Mouse (Mus musculus) hindbrain, embryonic 16.5 days (tissue): ENCODE results near the gene Gcm1. TPM values are rescaled to one million over a fixed set of nuclear protein-coding genes. Genes with fewer than 3 reads are reported as not detected.

Experiments used
- ATAC-seq: fragments of 200-750 bp; cut with Nextera tagmentation; 2 replicates; pipeline ENCODE4 v1.8.0; 2017; ENCODE audit warnings: moderate TSS enrichment, moderate library complexity
- H3K27ac ChIP-seq: fragments of 300-500 bp; sonication (generic); 2 replicates; pipeline ENCODE4 v1.5.1; 2014; ENCODE audit warnings: low read depth, mild to moderate bottlenecking, control low read depth, low read length, moderate library complexity
- H3K27me3 ChIP-seq: fragments of 300-500 bp; sonication (generic); replicated peaks from 2 replicates; pipeline ENCODE4 v1.6.1; 2014; ENCODE audit warnings: low read length; ENCODE audit not compliant: control insufficient read depth, insufficient read depth
- H3K36me3 ChIP-seq: fragments of 300-500 bp; sonication (generic); 2 replicates; pipeline ENCODE4 v1.6.1; 2014; ENCODE audit warnings: mild to moderate bottlenecking, low read length, moderate library complexity, mixed read lengths; ENCODE audit not compliant: control insufficient read depth, insufficient read depth
- H3K4me1 ChIP-seq: fragments of 300-500 bp; sonication (generic); 2 replicates; pipeline ENCODE4 v1.6.1; 2014; ENCODE audit warnings: low read depth, low read length; ENCODE audit not compliant: control insufficient read depth, insufficient read depth
- H3K4me2 ChIP-seq: fragments of 300-500 bp; sonication (generic); 2 replicates; pipeline ENCODE4 v1.6.1; 2014; ENCODE audit warnings: mild to moderate bottlenecking, low read length, control low read depth, moderate library complexity
- H3K4me3 ChIP-seq: fragments of 300-500 bp; sonication (generic); 2 replicates; pipeline ENCODE4 v1.5.1; 2014; ENCODE audit warnings: mild to moderate bottlenecking, low read length, control low read depth, moderate library complexity
- H3K9ac ChIP-seq: fragments of 300-500 bp; sonication (generic); 2 replicates; pipeline ENCODE4 v1.6.1; 2014; ENCODE audit warnings: low read depth, mild to moderate bottlenecking, control low read depth, low read length, moderate library complexity
- H3K9me3 ChIP-seq: fragments of 300-500 bp; sonication (generic); 2 replicates; pipeline ENCODE4 v1.6.1; 2014; ENCODE audit warnings: mild to moderate bottlenecking, low read length, moderate library complexity; ENCODE audit not compliant: control insufficient read depth
- WGBS: fragments of 180-500 bp; shearing (Covaris S2); extraction: QIAGEN DNeasy Blood & Tissue Kit; methylation state at CpG from one replicate; pipeline ENCODE4 v1.1.7; 2014; 5-methylcytosine and 5-hydroxymethylcytosine counted together
- polyA plus RNA-seq: library from polyadenylated mRNA; unstranded; fragments of >200 nt; fragmentation: Nextera tagmentation; extraction: Ambion mirVana; gene quantifications from 2 replicates; pipeline ENCODE4 v1.2.1, GENCODE M21; 2015

The Gcm1 gene
- not detected in 2 replicates for polyA plus RNA-seq

- Histone ChIP-seq H3K9me3 (no peaks in the 10 kb centered on the region), H3K27me3 (no peaks in the 10 kb centered on the region), H3K36me3 (no peaks in the 10 kb centered on the region), H3K4me2 (no peak within 1 kb of the TSS), H3K9ac (no peak within 1 kb of the TSS), H3K4me3 (no peak within 1 kb of the TSS), H3K4me1 (no peaks in the 10 kb centered on the region), H3K27ac (no peak within 1 kb of the TSS)
- WGBS: 55% methylated on average over 3 of the region's 3 CpGs
- no peak for ATAC-seq
These were observed at the start of gene Gcm1 for GRCm38 (mm10) chr9:78051677-78052076. Gene Gcm1 (plus strand): TSS chr9:78051924.

GRCm38 (mm10) chr9:78003278-78003677 is 48.4 kb upstream of the Gcm1 start:
- Histone ChIP-seq H3K4me2 (no peak overlapping the region), H3K36me3 (no peaks in the 10 kb centered on the region), H3K4me1 (no peaks in the 10 kb centered on the region), H3K27ac (no peak overlapping the region), H3K4me3 (no peak overlapping the region), H3K27me3 (no peaks in the 10 kb centered on the region), H3K9me3 (no peaks in the 10 kb centered on the region), H3K9ac (no peak overlapping the region)
- WGBS: 76% methylated on average over 2 of the region's 2 CpGs
- ATAC-seq: no peak

- Histone ChIP-seq H3K4me2 (no peak overlapping the region), H3K4me3 (no peak overlapping the region), H3K36me3 (no peaks in the 10 kb centered on the region), H3K4me1 (no peaks in the 10 kb centered on the region), H3K27me3 (no peaks in the 10 kb centered on the region), H3K27ac (no peak overlapping the region), H3K9ac (no peak overlapping the region), H3K9me3 (no peaks in the 10 kb centered on the region)
- no peak for ATAC-seq
- 65% methylated on average over 3 of the region's 3 CpGs for WGBS
These were observed 46.2 kb upstream of the Gcm1 start for GRCm38 (mm10) chr9:78005481-78005880.

- Histone ChIP-seq H3K27ac (no peak overlapping the region), H3K4me3 (no peak overlapping the region), H3K9me3 (no peaks in the 10 kb centered on the region), H3K36me3 (no peaks in the 10 kb centered on the region), H3K27me3 (no peaks in the 10 kb centered on the region), H3K4me1 (no peaks in the 10 kb centered on the region), H3K4me2 (no peak overlapping the region), H3K9ac (no peak overlapping the region)
- WGBS: 60% methylated on average over 19 of the region's 19 CpGs
- ATAC-seq: peak; percentile 77
These were observed 45.3 kb upstream of the Gcm1 start for GRCm38 (mm10) chr9:78006209-78007001.

- Histone ChIP-seq H3K9me3 (no peaks in the 10 kb centered on the region), H3K27me3 (no peaks in the 10 kb centered on the region), H3K4me2 (no peak overlapping the region), H3K9ac (no peak overlapping the region), H3K36me3 (no peaks in the 10 kb centered on the region), H3K4me1 (no peaks in the 10 kb centered on the region), H3K4me3 (no peak overlapping the region), H3K27ac (no peak overlapping the region)
- ATAC-seq: no peak
- WGBS: 95% methylated on average over 7 of the region's 7 CpGs
These were observed 42.3 kb upstream of the Gcm1 start for GRCm38 (mm10) chr9:78009382-78009781.

- no peak for ATAC-seq
- Histone ChIP-seq H3K4me2 (no peak overlapping the region), H3K4me1 (no peaks in the 10 kb centered on the region), H3K9ac (no peak overlapping the region), H3K36me3 (no peaks in the 10 kb centered on the region), H3K9me3 (no peaks in the 10 kb centered on the region), H3K27me3 (no peaks in the 10 kb centered on the region), H3K27ac (no peak overlapping the region), H3K4me3 (no peak overlapping the region)
- WGBS: 94% methylated on average over 5 of the region's 5 CpGs
These were observed 41.5 kb upstream of the Gcm1 start for GRCm38 (mm10) chr9:78010187-78010586.

- no peak overlapping the region for H3K9ac ChIP-seq
- H3K4me3 ChIP-seq: no peak overlapping the region
- 76% methylated on average over 10 of the region's 10 CpGs for WGBS
- H3K27ac ChIP-seq: no peak overlapping the region
- no peaks in the 10 kb centered on the region for H3K4me1 ChIP-seq
- no peak overlapping the region for H3K4me2 ChIP-seq
- H3K9me3 ChIP-seq: no peaks in the 10 kb centered on the region
- no peak for ATAC-seq
- H3K27me3 ChIP-seq: no peaks in the 10 kb centered on the region
- H3K36me3 ChIP-seq: no peaks in the 10 kb centered on the region
These were observed 41.0 kb upstream of the Gcm1 start for GRCm38 (mm10) chr9:78010707-78011106.

- H3K27ac ChIP-seq: no peak overlapping the region
- 82% methylated on average over 4 of the region's 4 CpGs for WGBS
- no peak overlapping the region for H3K4me3 ChIP-seq
- no peak for ATAC-seq
- no peak overlapping the region for H3K9ac ChIP-seq
- H3K9me3 ChIP-seq: no peaks in the 10 kb centered on the region
- H3K27me3 ChIP-seq: no peaks in the 10 kb centered on the region
- H3K36me3 ChIP-seq: no peaks in the 10 kb centered on the region
- no peak overlapping the region for H3K4me2 ChIP-seq
- no peaks in the 10 kb centered on the region for H3K4me1 ChIP-seq
These were observed 39.7 kb upstream of the Gcm1 start for GRCm38 (mm10) chr9:78012066-78012465.

GRCm38 (mm10) chr9:78012681-78013080 is 39.0 kb upstream of the Gcm1 start:
- Histone ChIP-seq H3K9ac (no peak overlapping the region), H3K4me2 (no peak overlapping the region), H3K4me1 (no peaks in the 10 kb centered on the region), H3K4me3 (no peak overlapping the region), H3K27me3 (no peaks in the 10 kb centered on the region), H3K27ac (no peak overlapping the region), H3K9me3 (no peaks in the 10 kb centered on the region), H3K36me3 (no peaks in the 10 kb centered on the region)
- 83% methylated on average over 5 of the region's 5 CpGs for WGBS
- no peak for ATAC-seq
